Mouse (Mus musculus) lung, embryonic 15.5 days (tissue): ENCODE measurements around the gene Gm20825. TPM values are rescaled to one million over a fixed set of nuclear protein-coding genes. Genes with fewer than 3 reads are reported as not detected.
"Not testable (repeated sequence)": the region's sequence is repeated elsewhere in the genome, so short reads cannot be mapped to it uniquely, and the experiment has no call there.

Experiments used
- ATAC-seq: fragments of 200-750 bp; cut with Nextera tagmentation; 2 replicates; pipeline ENCODE4 v1.8.0; 2017; ENCODE audit warnings: moderate number of reproducible peaks, borderline replicate concordance; ENCODE audit not compliant: low FRiP score, low TSS enrichment; ENCODE audit errors: extremely low read depth
- H3K27ac ChIP-seq: fragments of 300-500 bp; sonication (generic); 2 replicates; pipeline ENCODE4 v1.5.1; 2015; ENCODE audit warnings: moderate library complexity, mild to moderate bottlenecking, inconsistent platforms
- H3K27me3 ChIP-seq: fragments of 300-500 bp; sonication (generic); 2 replicates; pipeline ENCODE4 v1.6.1; 2015; ENCODE audit warnings: inconsistent platforms
- H3K36me3 ChIP-seq: fragments of 300-500 bp; sonication (generic); 2 replicates; pipeline ENCODE4 v1.6.1; 2015; ENCODE audit warnings: inconsistent platforms
- H3K4me1 ChIP-seq: fragments of 300-500 bp; sonication (generic); 2 replicates; pipeline ENCODE4 v1.6.1; 2015; ENCODE audit warnings: inconsistent platforms
- H3K4me2 ChIP-seq: fragments of 300-500 bp; sonication (generic); 2 replicates; pipeline ENCODE4 v1.6.1; 2015; ENCODE audit warnings: inconsistent platforms, mild to moderate bottlenecking, moderate library complexity
- H3K4me3 ChIP-seq: fragments of 300-500 bp; sonication (generic); 2 replicates; pipeline ENCODE4 v1.5.1; 2015; ENCODE audit warnings: mild to moderate bottlenecking, inconsistent platforms
- H3K9ac ChIP-seq: fragments of 300-500 bp; sonication (generic); 2 replicates; pipeline ENCODE4 v1.6.1; 2015; ENCODE audit warnings: inconsistent platforms
- H3K9me3 ChIP-seq: fragments of 300-500 bp; sonication (generic); 2 replicates; pipeline ENCODE4 v1.6.1; 2016; ENCODE audit warnings: inconsistent platforms
- WGBS: fragments of 180-500 bp; shearing (Covaris S2); methylation state at CpG from one replicate; pipeline ENCODE4 v1.1.7; 2015; 5-methylcytosine and 5-hydroxymethylcytosine counted together
- polyA plus RNA-seq: library from polyadenylated mRNA; unstranded; fragments of >200 nt; fragmentation: Nextera tagmentation; extraction: Ambion mirVana; gene quantifications from 2 replicates; pipeline ENCODE4 v1.2.1, GENCODE M21; 2015

Gm20825 gene
- polyA plus RNA-seq: not detected in 2 replicates

GRCm38 (mm10) chrY:8071407-8071806 lies at the start of gene Gm20825:
Gene Gm20825 (minus strand): TSS chrY:8071507.
- ATAC-seq, H3K4me1 ChIP-seq, H3K9ac ChIP-seq, H3K27ac ChIP-seq, H3K9me3 ChIP-seq, H3K4me2 ChIP-seq, H3K27me3 ChIP-seq, H3K4me3 ChIP-seq, H3K36me3 ChIP-seq: not testable (repeated sequence)
- 79% methylated on average over 2 of the region's 4 CpGs for WGBS

Other genes starting within 250 kb of the Gm20825 start
- not detected in 2 replicates for gene Gm29049, start 74.3 kb downstream of the Gm20825 start, polyA plus RNA-seq
- not detected in 2 replicates for gene Gm20824, start 186.4 kb upstream of the Gm20825 start, polyA plus RNA-seq